Mouse (Mus musculus): ENCODE results near the gene Rbms1. TPM values are rescaled to one million over a fixed set of nuclear protein-coding genes. Genes with fewer than 3 reads are reported as not detected.

The Rbms1 gene
- polyA plus RNA-seq, 1 experiment = 3.5 TPM

GRCm38 (mm10) chr2:60847984-60848383 lies 115.0 kb downstream of the Rbms1 start:
- Histone ChIP-seq H3K4me3 (replicated peaks) (no peak overlapping the region), H3K9me3 (ENCODE audit: control insufficient read depth, low read length) (no peaks in the 10 kb centered on the region), H3K27me3 (ENCODE audit: control insufficient read depth) (no peaks in the 10 kb centered on the region), H3K36me3 (ENCODE audit: control insufficient read depth) (no peaks in the 10 kb centered on the region), H3K4me1 (ENCODE audit: control insufficient read depth) (peaks cover 11% of the 10 kb centered on the region)
- TF ChIP-seq GATA1 (IDR thresholded peaks at IDR 0.05; ENCODE audit: low read length) (no peak), TAL1 (IDR thresholded peaks at IDR 0.05; ENCODE audit: low read length) (no peak)

- TF ChIP-seq GATA1 (IDR thresholded peaks at IDR 0.05; ENCODE audit: low read length) (no peak), TAL1 (IDR thresholded peaks at IDR 0.05; ENCODE audit: low read length) (no peak)
- H3K4me1 ChIP-seq (ENCODE audit: control insufficient read depth) = peaks cover 13% of the 10 kb centered on the region
- no peaks in the 10 kb centered on the region for H3K27me3 ChIP-seq (ENCODE audit: control insufficient read depth)
- no peaks in the 10 kb centered on the region for H3K9me3 ChIP-seq (ENCODE audit: control insufficient read depth, low read length)
- H3K4me3 ChIP-seq (replicated peaks) = no peak overlapping the region
- peaks cover 12% of the 10 kb centered on the region for H3K36me3 ChIP-seq (ENCODE audit: control insufficient read depth)
Observed at GRCm38 (mm10) chr2:60845316-60845894, 117.6 kb downstream of the Rbms1 start.

- Histone ChIP-seq H3K9me3 (ENCODE audit: control insufficient read depth, low read length) (no peaks in the 10 kb centered on the region), H3K36me3 (ENCODE audit: control insufficient read depth) (peaks cover 15% of the 10 kb centered on the region), H3K27me3 (ENCODE audit: control insufficient read depth) (no peaks in the 10 kb centered on the region), H3K4me1 (ENCODE audit: control insufficient read depth) (peaks cover 17% of the 10 kb centered on the region), H3K4me3 (replicated peaks) (no peak overlapping the region)
- no peak for TF ChIP-seq TAL1 (IDR thresholded peaks at IDR 0.05; ENCODE audit: low read length)
Observed at GRCm38 (mm10) chr2:60844259-60844658, 118.7 kb downstream of the Rbms1 start.

DNA sequence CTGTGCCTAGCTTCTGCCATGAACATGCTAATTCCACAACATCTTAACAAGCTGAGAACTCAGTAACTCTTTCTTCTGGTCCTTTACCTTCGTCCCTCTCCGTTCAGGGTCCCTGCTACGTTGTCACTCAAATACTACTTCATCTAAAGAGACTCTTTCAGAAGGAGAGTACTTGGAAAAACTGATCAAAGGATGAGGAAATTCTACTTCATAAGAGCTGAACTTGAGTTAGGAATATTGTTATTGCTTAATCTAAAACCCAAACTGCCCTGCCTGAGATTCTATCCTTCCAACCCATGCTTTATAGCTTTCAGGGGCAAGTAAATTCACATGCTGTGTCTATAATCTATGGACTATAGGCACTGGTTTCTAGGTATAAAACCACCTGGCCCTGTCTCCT lies 119.4 kb downstream of the Rbms1 start:
- H3K4me1 ChIP-seq (ENCODE audit: control insufficient read depth) = peaks cover 19% of the 10 kb centered on the region

DNA sequence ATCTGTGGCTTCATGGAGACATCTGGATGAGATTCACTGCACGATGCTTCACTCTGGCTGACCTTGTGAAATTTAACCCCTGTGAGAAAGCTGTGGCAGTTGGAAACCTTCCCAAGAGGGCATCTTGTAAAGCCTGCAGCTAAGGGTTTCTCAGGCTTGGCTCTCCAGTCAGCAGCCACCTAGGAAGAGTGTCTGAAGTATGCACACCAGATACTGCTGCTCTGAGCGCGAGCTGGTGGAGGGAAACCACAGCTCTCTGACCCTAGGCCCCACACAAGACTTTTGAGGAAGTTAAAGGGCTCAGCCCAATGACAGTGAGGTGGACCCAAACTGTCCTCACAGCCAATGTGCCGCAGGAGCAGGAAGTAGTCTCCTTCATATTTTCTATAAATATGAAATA lies 120.0 kb downstream of the Rbms1 start:
- TF ChIP-seq GATA1 (IDR thresholded peaks at IDR 0.05; ENCODE audit: low read length) (no peak), TAL1 (IDR thresholded peaks at IDR 0.05; ENCODE audit: low read length) (no peak)
- Histone ChIP-seq H3K4me1 (ENCODE audit: control insufficient read depth) (peaks cover 21% of the 10 kb centered on the region), H3K27me3 (ENCODE audit: control insufficient read depth) (no peaks in the 10 kb centered on the region), H3K36me3 (ENCODE audit: control insufficient read depth) (peaks cover 20% of the 10 kb centered on the region), H3K4me3 (replicated peaks) (no peak overlapping the region), H3K9me3 (ENCODE audit: control insufficient read depth, low read length) (no peaks in the 10 kb centered on the region)

More for the DNA sequence above, 119.4 kb downstream of the Rbms1 start:
- Histone ChIP-seq H3K4me3 (replicated peaks) (no peak overlapping the region), H3K36me3 (ENCODE audit: control insufficient read depth) (peaks cover 19% of the 10 kb centered on the region), H3K27me3 (ENCODE audit: control insufficient read depth) (no peaks in the 10 kb centered on the region), H3K9me3 (ENCODE audit: control insufficient read depth, low read length) (no peaks in the 10 kb centered on the region)
- TF ChIP-seq TAL1 (IDR thresholded peaks at IDR 0.05; ENCODE audit: low read length) (no peak), GATA1 (IDR thresholded peaks at IDR 0.05; ENCODE audit: low read length) (no peak)

DNA sequence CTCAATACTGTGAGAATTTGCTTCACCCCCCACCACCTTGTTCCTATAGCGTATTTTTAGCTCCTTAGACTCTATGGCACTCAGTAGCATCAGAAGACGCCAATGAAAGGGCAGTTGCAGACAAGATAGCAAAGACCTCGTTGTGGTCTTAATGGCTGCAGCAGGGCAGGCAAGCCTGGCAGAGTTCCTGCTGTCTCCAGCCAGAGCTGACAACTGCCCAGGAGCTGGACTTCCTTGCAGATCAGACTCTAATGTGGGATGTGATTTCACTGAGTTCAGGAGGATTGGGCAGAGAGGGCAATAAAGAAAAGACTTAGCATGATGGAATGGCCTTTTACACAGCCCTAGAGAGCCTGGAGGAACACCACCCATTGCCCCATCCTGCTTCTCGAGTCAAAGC lies 122.1 kb downstream of the Rbms1 start:
- no peaks in the 10 kb centered on the region for H3K27me3 ChIP-seq (ENCODE audit: control insufficient read depth)
- TF ChIP-seq TAL1 (IDR thresholded peaks at IDR 0.05; ENCODE audit: low read length) (no peak), GATA1 (IDR thresholded peaks at IDR 0.05; ENCODE audit: low read length) (no peak)
- no peaks in the 10 kb centered on the region for H3K9me3 ChIP-seq (ENCODE audit: control insufficient read depth, low read length)
- H3K36me3 ChIP-seq (ENCODE audit: control insufficient read depth) = peaks cover 20% of the 10 kb centered on the region
- H3K4me1 ChIP-seq (ENCODE audit: control insufficient read depth) = peaks cover 33% of the 10 kb centered on the region
- no peak overlapping the region for H3K4me3 ChIP-seq (replicated peaks)

- H3K9me3 ChIP-seq (ENCODE audit: control insufficient read depth, low read length) = no peaks in the 10 kb centered on the region
- no peak overlapping the region for H3K4me3 ChIP-seq (replicated peaks)
- no peaks in the 10 kb centered on the region for H3K27me3 ChIP-seq (ENCODE audit: control insufficient read depth)
- peaks cover 24% of the 10 kb centered on the region for H3K4me1 ChIP-seq (ENCODE audit: control insufficient read depth)
- H3K36me3 ChIP-seq (ENCODE audit: control insufficient read depth) = peaks cover 22% of the 10 kb centered on the region
- TF ChIP-seq TAL1 (IDR thresholded peaks at IDR 0.05; ENCODE audit: low read length) = no peak
- no peak for TF ChIP-seq GATA1 (IDR thresholded peaks at IDR 0.05; ENCODE audit: low read length)
Observed at GRCm38 (mm10) chr2:60839498-60839897, 123.5 kb downstream of the Rbms1 start.

DNA sequence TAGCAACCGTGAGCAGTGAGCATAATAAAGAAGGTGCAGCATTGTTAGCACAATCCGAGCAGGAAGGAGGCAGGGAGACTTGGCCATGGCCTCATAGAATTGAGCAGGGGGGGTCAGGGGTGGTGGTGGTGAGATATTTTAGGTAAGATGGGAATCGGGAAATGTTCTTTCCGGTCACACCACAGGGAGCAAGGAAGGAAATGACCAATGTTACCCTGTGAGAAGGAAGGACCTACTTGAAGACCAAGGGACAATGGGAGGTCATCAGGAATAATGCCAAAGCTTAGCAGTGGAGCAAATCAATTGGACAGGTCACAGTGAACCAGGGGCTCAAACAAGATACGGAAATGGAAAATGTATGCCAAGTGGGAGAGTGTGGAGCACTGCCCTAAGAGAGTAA lies 124.1 kb downstream of the Rbms1 start:
- TF ChIP-seq TAL1 (IDR thresholded peaks at IDR 0.05; ENCODE audit: low read length) (no peak), GATA1 (IDR thresholded peaks at IDR 0.05; ENCODE audit: low read length) (no peak)
- Histone ChIP-seq H3K4me1 (ENCODE audit: control insufficient read depth) (peaks cover 24% of the 10 kb centered on the region), H3K4me3 (replicated peaks) (no peak overlapping the region), H3K9me3 (ENCODE audit: control insufficient read depth, low read length) (no peaks in the 10 kb centered on the region), H3K27me3 (ENCODE audit: control insufficient read depth) (no peaks in the 10 kb centered on the region), H3K36me3 (ENCODE audit: control insufficient read depth) (peaks cover 22% of the 10 kb centered on the region)

GRCm38 (mm10) chr2:60837616-60838015 lies 125.4 kb downstream of the Rbms1 start:
- H3K4me1 ChIP-seq (ENCODE audit: control insufficient read depth) = peaks cover 22% of the 10 kb centered on the region
- H3K27me3 ChIP-seq (ENCODE audit: control insufficient read depth) = no peaks in the 10 kb centered on the region
- H3K4me3 ChIP-seq (replicated peaks) = no peak overlapping the region
- no peaks in the 10 kb centered on the region for H3K9me3 ChIP-seq (ENCODE audit: control insufficient read depth, low read length)
- H3K36me3 ChIP-seq (ENCODE audit: control insufficient read depth) = peaks cover 22% of the 10 kb centered on the region
- no peak for TF ChIP-seq GATA1 (IDR thresholded peaks at IDR 0.05; ENCODE audit: low read length)
- TF ChIP-seq TAL1 (IDR thresholded peaks at IDR 0.05; ENCODE audit: low read length) = no peak

GRCm38 (mm10) chr2:60836237-60836636 lies 126.8 kb downstream of the Rbms1 start:
- Histone ChIP-seq H3K36me3 (ENCODE audit: control insufficient read depth) (peaks cover 14% of the 10 kb centered on the region), H3K4me1 (ENCODE audit: control insufficient read depth) (peaks cover 22% of the 10 kb centered on the region)
- no peak for TF ChIP-seq GATA1 (IDR thresholded peaks at IDR 0.05; ENCODE audit: low read length)
- TF ChIP-seq TAL1 (IDR thresholded peaks at IDR 0.05; ENCODE audit: low read length) = no peak

More at GRCm38 (mm10) chr2:60836237-60836636, 126.8 kb downstream of the Rbms1 start:
- Histone ChIP-seq H3K9me3 (ENCODE audit: control insufficient read depth, low read length) (no peaks in the 10 kb centered on the region), H3K27me3 (ENCODE audit: control insufficient read depth) (no peaks in the 10 kb centered on the region), H3K4me3 (replicated peaks) (no peak overlapping the region)

Data from erythroblast, embryonic 14.5 days (primary cell).